Mouse (Mus musculus): ENCODE data around the gene Pin4. TPM values are rescaled to one million over a fixed set of nuclear protein-coding genes. Genes with fewer than 3 reads are reported as not detected.

Pin4 gene
- polyA plus RNA-seq, 1 experiment from 2014 or later, result 65.1 TPM

GRCm38 (mm10) chrX:102170135-102170534 lies 50.9 kb downstream of the Pin4 start:
- 55% methylated on average over 3 of the region's 3 CpGs for WGBS
- Histone ChIP-seq H3K9ac (replicated peaks; ENCODE audit: low read length) (no peak overlapping the region), H3K4me3 (ENCODE audit: low read length) (no peak overlapping the region), H3K4me1 (ENCODE audit: insufficient read depth, low read length) (no peaks in the 10 kb centered on the region), H3K9me3 (ENCODE audit: low read length) (no peaks in the 10 kb centered on the region), H3K27me3 (ENCODE audit: insufficient read depth, low read length) (no peaks in the 10 kb centered on the region; the same call in 1 of the 2 replicates), H3K27ac (ENCODE audit: low read length) (no peak overlapping the region), H3K4me2 (replicated peaks; ENCODE audit: low read depth, low read length) (no peak overlapping the region), H3K36me3 (ENCODE audit: insufficient read depth, low read length) (no peaks in the 10 kb centered on the region)
- no peak for ATAC-seq (ENCODE audit: low FRiP score, low TSS enrichment)

- 75% methylated on average over 3 of the region's 3 CpGs for WGBS
- Histone ChIP-seq H3K9ac (replicated peaks; ENCODE audit: low read length) (no peak overlapping the region), H3K4me1 (ENCODE audit: insufficient read depth, low read length) (no peaks in the 10 kb centered on the region), H3K4me3 (ENCODE audit: low read length) (no peak overlapping the region), H3K27me3 (ENCODE audit: insufficient read depth, low read length) (no peaks in the 10 kb centered on the region; the same call in 1 of the 2 replicates), H3K4me2 (replicated peaks; ENCODE audit: low read depth, low read length) (no peak overlapping the region), H3K9me3 (ENCODE audit: low read length) (no peaks in the 10 kb centered on the region), H3K36me3 (ENCODE audit: insufficient read depth, low read length) (no peaks in the 10 kb centered on the region), H3K27ac (ENCODE audit: low read length) (no peak overlapping the region)
- ATAC-seq (ENCODE audit: low FRiP score, low TSS enrichment), result no peak
Measured at GRCm38 (mm10) chrX:102170900-102171299, 51.7 kb downstream of the Pin4 start.

GRCm38 (mm10) chrX:102175538-102176287 lies 56.5 kb downstream of the Pin4 start:
- Histone ChIP-seq H3K27ac (ENCODE audit: low read length) (no peak overlapping the region), H3K4me3 (ENCODE audit: low read length) (no peak overlapping the region), H3K9ac (replicated peaks; ENCODE audit: low read length) (no peak overlapping the region), H3K36me3 (ENCODE audit: insufficient read depth, low read length) (no peaks in the 10 kb centered on the region), H3K27me3 (ENCODE audit: insufficient read depth, low read length) (no peaks in the 10 kb centered on the region; the same call in 1 of the 2 replicates), H3K4me2 (replicated peaks; ENCODE audit: low read depth, low read length) (no peak overlapping the region), H3K4me1 (ENCODE audit: insufficient read depth, low read length) (no peaks in the 10 kb centered on the region), H3K9me3 (ENCODE audit: low read length) (no peaks in the 10 kb centered on the region)
- WGBS, result 82% methylated on average over 5 of the region's 5 CpGs
- no peak for ATAC-seq (ENCODE audit: low FRiP score, low TSS enrichment)

Other genes with a start within 250 kb of the Pin4 start
- gene Rtl5, start 48.1 kb upstream of the Pin4 start, polyA plus RNA-seq (2015; fragmentation: Nextera tagmentation; extraction: Ambion mirVana), result 3.4 and 3.9 TPM in 2 replicates
- 13.5 and 14.1 TPM in 2 replicates for gene Ercc6l, start 37.6 kb downstream of the Pin4 start, polyA plus RNA-seq (2015; fragmentation: Nextera tagmentation; extraction: Ambion mirVana)
- gene Rps4x, start 69.9 kb downstream of the Pin4 start, polyA plus RNA-seq (2015; fragmentation: Nextera tagmentation; extraction: Ambion mirVana), result 719 and 735 TPM in 2 replicates
- gene Cited1, start 132.7 kb downstream of the Pin4 start, polyA plus RNA-seq (2015; fragmentation: Nextera tagmentation; extraction: Ambion mirVana), result 142 and 163 TPM in 2 replicates

Data from kidney, embryonic 16.5 days (tissue).